Mouse (Mus musculus) heart, postnatal 0 days (tissue): ENCODE measurements around the gene Tmcc2. TPM values are rescaled to one million over a fixed set of nuclear protein-coding genes. Genes with fewer than 3 reads are reported as not detected.

ENCODE experiments used
- ATAC-seq: fragments of 200-750 bp; cut with Nextera tagmentation; 2 replicates; pipeline ENCODE4 v1.8.0; 2017; ENCODE audit warnings: low read depth, moderate number of reproducible peaks, moderate library complexity; ENCODE audit not compliant: insufficient read depth
- DNase-seq: peaks from one replicate; pipeline ENCODE4 v3.0.0-alpha.2; 2016; ENCODE audit warnings: low spot score
- H3K27ac ChIP-seq: fragments of 300-500 bp; sonication (generic); 2 replicates; pipeline ENCODE4 v1.5.1; 2014; ENCODE audit warnings: low read depth, mild to moderate bottlenecking
- H3K27me3 ChIP-seq: fragments of 300-500 bp; sonication (generic); 2 replicates; pipeline ENCODE4 v1.6.1; 2014; ENCODE audit warnings: low read length, mixed read lengths; ENCODE audit not compliant: control insufficient read depth, insufficient read depth
- H3K36me3 ChIP-seq: fragments of 300-500 bp; sonication (generic); replicated peaks from 2 replicates; pipeline ENCODE4 v1.6.1; 2014; ENCODE audit warnings: low read length, mixed read lengths; ENCODE audit not compliant: control insufficient read depth, insufficient read depth
- H3K4me1 ChIP-seq: fragments of 300-500 bp; sonication (generic); 2 replicates; pipeline ENCODE4 v1.6.1; 2014; ENCODE audit warnings: antibody characterized with exemption; ENCODE audit not compliant: control insufficient read depth, insufficient read depth
- H3K4me2 ChIP-seq: fragments of 300-500 bp; sonication (generic); 2 replicates; pipeline ENCODE4 v1.6.1; 2014; ENCODE audit warnings: low read depth, mild to moderate bottlenecking, low read length, moderate library complexity
- H3K4me3 ChIP-seq: fragments of 300-500 bp; sonication (generic); 2 replicates; pipeline ENCODE4 v1.5.1; 2014; ENCODE audit warnings: low read depth, low read length
- H3K9ac ChIP-seq: fragments of 300-500 bp; sonication (generic); replicated peaks from 2 replicates; pipeline ENCODE4 v1.6.1; 2014; ENCODE audit warnings: low read depth, low read length, mixed read lengths
- H3K9me3 ChIP-seq: fragments of 300-500 bp; sonication (generic); replicated peaks from 2 replicates; pipeline ENCODE4 v1.6.1; 2016; ENCODE audit warnings: low read length; ENCODE audit not compliant: control insufficient read depth
- CTCF ChIP-seq: IDR thresholded peaks from 2 replicates; pipeline ENCODE4 v1.5.1; 2016; ENCODE audit warnings: antibody characterized with exemption, control low read depth, low read depth
- EP300 ChIP-seq: IDR thresholded peaks from 2 replicates; pipeline ENCODE4 v1.6.1; 2016; ENCODE audit warnings: antibody characterized with exemption, low read depth
- WGBS: fragments of 180-500 bp; shearing (Covaris S2); extraction: QIAGEN DNeasy Blood & Tissue Kit; methylation state at CpG from one replicate; pipeline ENCODE4 v1.1.7; 2014; 5-methylcytosine and 5-hydroxymethylcytosine counted together
- polyA plus RNA-seq: library from polyadenylated mRNA; unstranded; fragments of >200 nt; fragmentation: Nextera tagmentation; extraction: Ambion mirVana; gene quantifications from 2 replicates; pipeline ENCODE4 v1.2.1, GENCODE M21; 2015
- total RNA-seq: library from RNA; depleted of rRNA; stranded (reverse); fragments of >200 nt; gene quantifications from 2 replicates; pipeline ENCODE4 v1.2.3, GENCODE M21; 2014; ENCODE audit warnings: low replicate concordance

The Tmcc2 gene
- total and polyA plus RNA-seq, 2 experiments from 2014 or later: 6.5 to 20.4 TPM

DNA sequence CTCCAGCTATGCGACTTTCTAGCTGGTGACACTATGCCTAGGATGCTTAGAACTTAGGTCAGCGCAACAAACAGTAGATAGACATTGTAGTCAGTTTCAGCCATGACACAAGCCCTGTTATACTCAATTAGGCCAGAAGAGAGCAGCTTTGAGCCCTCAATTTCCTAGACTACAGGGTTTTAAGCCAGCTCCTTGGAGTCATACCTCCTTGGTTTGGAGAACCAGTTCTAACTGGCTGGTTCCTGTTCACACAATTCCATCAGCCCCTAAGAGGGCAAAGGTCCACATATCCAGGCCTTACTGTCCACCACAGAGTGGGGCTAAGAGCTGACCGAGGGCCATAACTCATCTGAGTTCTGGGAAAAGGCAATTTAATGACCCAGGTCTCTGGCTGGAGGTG lies 78.4 kb downstream of the Tmcc2 start:
- Histone ChIP-seq H3K9me3 (no peaks in the 10 kb centered on the region), H3K9ac (no peak overlapping the region), H3K27me3 (peaks cover 13% of the 10 kb centered on the region; the same call in 1 of the 2 replicates), H3K4me3 (no peak overlapping the region), H3K4me2 (no peak overlapping the region), H3K4me1 (peaks cover 24% of the 10 kb centered on the region), H3K27ac (no peak overlapping the region), H3K36me3 (no peaks in the 10 kb centered on the region)
- TF ChIP-seq CTCF (peak; percentile 60), EP300 (no peak)
- WGBS: 56% methylated on average over 3 of the region's 3 CpGs
- DNase-seq (peak; percentile 75), ATAC-seq (peak; percentile 34)

DNA sequence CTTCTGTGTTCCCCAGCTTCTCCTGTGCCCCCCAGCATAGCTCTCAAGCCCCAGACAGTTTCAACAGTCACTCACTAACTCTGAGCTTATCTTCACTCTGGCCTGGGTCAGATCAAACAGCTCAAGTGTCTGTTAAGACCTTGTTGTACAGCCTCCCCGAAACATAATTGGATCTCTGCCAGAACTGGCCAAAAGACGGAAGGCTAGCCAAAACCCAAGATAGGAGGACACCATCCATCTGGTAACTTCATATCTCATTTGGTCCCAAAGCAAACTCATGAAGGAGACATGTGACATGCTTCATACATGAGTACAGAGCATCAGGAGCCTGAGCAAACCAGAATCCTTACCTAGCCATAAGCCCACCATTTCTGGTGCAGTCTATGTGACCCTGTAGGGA lies 79.0 kb downstream of the Tmcc2 start:
- 4% methylated on average over 2 of the region's 2 CpGs for WGBS
- DNase-seq (no peak), ATAC-seq (0 out of 2 replicates have a peak, but pooled peaks have one; percentile 14)
- Histone ChIP-seq H3K36me3 (no peaks in the 10 kb centered on the region), H3K9ac (no peak overlapping the region), H3K4me2 (no peak overlapping the region), H3K4me1 (peaks cover 24% of the 10 kb centered on the region), H3K9me3 (no peaks in the 10 kb centered on the region), H3K27ac (peak overlapping the region; percentile 40; the same call in 1 of the 2 replicates), H3K4me3 (no peak overlapping the region), H3K27me3 (peaks cover 13% of the 10 kb centered on the region; the same call in 1 of the 2 replicates)
- TF ChIP-seq EP300 (no peak), CTCF (no peak)

DNA sequence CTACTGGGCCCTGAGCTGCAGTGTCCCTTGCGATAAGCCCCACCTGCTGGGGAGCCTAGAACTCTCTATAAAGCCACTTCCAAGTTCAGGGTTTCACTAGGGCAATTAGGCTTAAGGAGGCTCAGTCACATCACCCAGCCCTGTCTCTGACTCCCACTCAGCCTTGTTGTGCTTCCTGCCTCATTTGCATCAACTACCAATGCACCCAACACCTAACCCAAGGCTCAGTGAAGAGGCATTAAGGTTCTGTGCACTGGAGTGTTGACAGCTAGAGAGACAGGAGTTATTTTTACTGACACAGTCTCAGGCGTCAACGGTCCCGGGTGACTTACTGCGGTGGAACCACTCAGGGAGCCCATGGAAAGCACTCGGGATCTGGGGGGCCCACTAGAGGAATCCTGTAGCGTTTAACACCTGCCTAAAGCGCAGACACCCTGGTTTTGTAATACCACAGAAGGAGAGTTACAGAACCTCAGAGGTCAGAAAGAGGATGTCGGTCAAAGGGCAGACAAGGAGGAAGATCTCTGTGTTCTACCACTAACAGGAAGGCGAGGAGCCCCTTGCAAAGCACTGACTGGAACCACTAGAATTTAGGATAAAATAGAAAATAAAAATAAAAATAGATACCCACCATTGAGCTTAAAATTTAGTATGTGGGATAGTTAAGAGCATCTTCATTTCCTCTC lies 79.8 kb downstream of the Tmcc2 start:
- Histone ChIP-seq H3K4me3 (no peak overlapping the region), H3K4me1 (peaks cover 19% of the 10 kb centered on the region), H3K36me3 (no peaks in the 10 kb centered on the region), H3K9ac (no peak overlapping the region), H3K9me3 (no peaks in the 10 kb centered on the region), H3K27me3 (peaks cover 13% of the 10 kb centered on the region; the same call in 1 of the 2 replicates), H3K4me2 (no peak overlapping the region), H3K27ac (peak overlapping the region; percentile 40; the same call in 1 of the 2 replicates)
- DNase-seq: peak; percentile 39
- WGBS: 21% methylated on average over 10 of the region's 10 CpGs
- ATAC-seq: no peak
- TF ChIP-seq EP300 (no peak), CTCF (no peak)

- peaks cover 19% of the 10 kb centered on the region for H3K4me1 ChIP-seq
- H3K36me3 ChIP-seq: no peaks in the 10 kb centered on the region
- H3K4me3 ChIP-seq: no peak overlapping the region
- H3K27me3 ChIP-seq: peaks cover 13% of the 10 kb centered on the region; the same call in 1 of the 2 replicates
- no peak overlapping the region for H3K27ac ChIP-seq
- ATAC-seq (no peak), DNase-seq (no peak)
- no peak for TF ChIP-seq EP300
- no peak for TF ChIP-seq CTCF
- WGBS: 43% methylated on average over 7 of the region's 7 CpGs
- no peak overlapping the region for H3K4me2 ChIP-seq
- no peaks in the 10 kb centered on the region for H3K9me3 ChIP-seq
- H3K9ac ChIP-seq: no peak overlapping the region
Observed at GRCm38 (mm10) chr1:132310754-132311153, 80.3 kb downstream of the Tmcc2 start.

DNA sequence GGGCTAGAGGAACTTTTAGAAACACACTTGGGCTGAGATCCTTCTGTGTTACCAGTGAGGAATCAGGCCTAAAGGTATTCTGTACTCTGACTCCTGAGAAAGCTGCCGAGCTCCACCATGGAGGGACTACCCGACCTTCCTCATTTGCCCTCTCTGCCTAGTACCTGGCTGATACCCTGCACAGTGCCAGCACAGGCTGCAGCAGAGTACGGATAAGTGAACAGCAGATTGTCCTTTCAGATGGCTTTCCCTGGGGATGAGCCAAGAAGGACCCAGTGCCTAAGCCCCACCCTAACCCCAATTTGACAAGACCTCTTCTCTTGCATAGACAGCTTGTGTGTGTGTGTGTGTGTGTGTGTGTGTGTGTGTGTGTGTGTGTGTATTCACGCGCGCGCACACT lies 82.4 kb downstream of the Tmcc2 start:
- Histone ChIP-seq H3K27me3 (0 out of 2 replicates have a peak, but pooled peaks cover 3% of the 10 kb centered on the region), H3K36me3 (no peaks in the 10 kb centered on the region), H3K9ac (no peak overlapping the region), H3K4me2 (no peak overlapping the region), H3K9me3 (no peaks in the 10 kb centered on the region), H3K4me3 (no peak overlapping the region), H3K27ac (no peak overlapping the region), H3K4me1 (peaks cover 19% of the 10 kb centered on the region)
- no peak for ATAC-seq
- TF ChIP-seq EP300 (no peak), CTCF (no peak)
- WGBS: 65% methylated on average over 7 of the region's 7 CpGs
- DNase-seq: no peak
